Mouse (Mus musculus): ENCODE results near the gene Pgc. TPM values are rescaled to one million over a fixed set of nuclear protein-coding genes. Genes with fewer than 3 reads are reported as not detected.

Pgc gene
- 0.27 and 0.30 TPM in 2 replicates for polyA plus RNA-seq (2015; fragmentation: Nextera tagmentation; extraction: Ambion mirVana)

GRCm38 (mm10) chr17:47726566-47726965 lies at the start of gene Pgc:
TSS of gene Pgc (plus strand) at chr17:47726842.

GRCm38 (mm10) chr17:47688344-47688607 lies 38.4 kb upstream of the Pgc start, which contains the start of gene Tomm6:
TSS of gene Tomm6 (minus strand) at chr17:47688386.

GRCm38 (mm10) chr17:47688608-47689575 lies 37.8 kb upstream of the Pgc start, which contains the start of gene Frs3:
TSS of gene Frs3 (plus strand) at chr17:47689030.

GRCm38 (mm10) chr17:47694442-47694502 lies 32.4 kb upstream of the Pgc start, which contains the start of gene Gm21981:
TSS of gene Gm21981 (minus strand) at chr17:47694455.

GRCm38 (mm10) chr17:47694503-47695336 lies 31.9 kb upstream of the Pgc start, which contains the start of gene Prickle4:
TSS of gene Prickle4 (minus strand) at chr17:47694736.

GRCm38 (mm10) chr17:47736856-47737255 lies 10.2 kb downstream of the Pgc start, which contains the start of gene Tfeb:
TSS of gene Tfeb (plus strand) at chr17:47737030.

Other genes with a start within 250 kb of the Pgc start
- gene Taf8, start 224.6 kb upstream of the Pgc start, polyA plus RNA-seq (2015; fragmentation: Nextera tagmentation; extraction: Ambion mirVana): 11.9 and 12.2 TPM in 2 replicates
- 185 and 201 TPM in 2 replicates for gene Ccnd3, start 221.8 kb upstream of the Pgc start, polyA plus RNA-seq (2015; fragmentation: Nextera tagmentation; extraction: Ambion mirVana)
- 17.2 and 18.2 TPM in 2 replicates for gene Bysl, start 115.3 kb upstream of the Pgc start, polyA plus RNA-seq (2015; fragmentation: Nextera tagmentation; extraction: Ambion mirVana)
- 24.0 and 24.3 TPM in 2 replicates for gene Med20, start 115.3 kb upstream of the Pgc start, polyA plus RNA-seq (2015; fragmentation: Nextera tagmentation; extraction: Ambion mirVana)
- gene Gm20517, start 115.3 kb upstream of the Pgc start, polyA plus RNA-seq (2015; fragmentation: Nextera tagmentation; extraction: Ambion mirVana): 1.4 and 2.1 TPM in 2 replicates
- gene Usp49, start 96.2 kb upstream of the Pgc start, polyA plus RNA-seq (2015; fragmentation: Nextera tagmentation; extraction: Ambion mirVana): 2.1 and 2.2 TPM in 2 replicates
- gene Tomm6, start 38.5 kb upstream of the Pgc start, polyA plus RNA-seq (2015; fragmentation: Nextera tagmentation; extraction: Ambion mirVana): 318 and 323 TPM in 2 replicates
- gene Frs3, start 37.8 kb upstream of the Pgc start, polyA plus RNA-seq (2015; fragmentation: Nextera tagmentation; extraction: Ambion mirVana): 1.9 TPM in 2 replicates
- 0.16 and 0.28 TPM in 2 replicates for gene Gm21981, start 32.4 kb upstream of the Pgc start, polyA plus RNA-seq (2015; fragmentation: Nextera tagmentation; extraction: Ambion mirVana)
- gene Prickle4, start 32.1 kb upstream of the Pgc start, polyA plus RNA-seq (2015; fragmentation: Nextera tagmentation; extraction: Ambion mirVana): not detected in 2 replicates
- 6.5 and 6.8 TPM in 2 replicates for gene Tfeb, start 10.2 kb downstream of the Pgc start, polyA plus RNA-seq (2015; fragmentation: Nextera tagmentation; extraction: Ambion mirVana)
- gene Mdfi, start 107.8 kb downstream of the Pgc start, polyA plus RNA-seq (2015; fragmentation: Nextera tagmentation; extraction: Ambion mirVana): 3.5 and 3.9 TPM in 2 replicates
- gene Foxp4, start 197.8 kb downstream of the Pgc start, polyA plus RNA-seq (2015; fragmentation: Nextera tagmentation; extraction: Ambion mirVana): 9.2 and 9.3 TPM in 2 replicates